Mouse (Mus musculus): Measurements from ENCODE around the gene Olfr875. TPM values are rescaled to one million over a fixed set of nuclear protein-coding genes. Genes with fewer than 3 reads are reported as not detected.

Gene Olfr875
- polyA plus RNA-seq (2012; rRNA removed) = not detected in 2 replicates

DNA sequence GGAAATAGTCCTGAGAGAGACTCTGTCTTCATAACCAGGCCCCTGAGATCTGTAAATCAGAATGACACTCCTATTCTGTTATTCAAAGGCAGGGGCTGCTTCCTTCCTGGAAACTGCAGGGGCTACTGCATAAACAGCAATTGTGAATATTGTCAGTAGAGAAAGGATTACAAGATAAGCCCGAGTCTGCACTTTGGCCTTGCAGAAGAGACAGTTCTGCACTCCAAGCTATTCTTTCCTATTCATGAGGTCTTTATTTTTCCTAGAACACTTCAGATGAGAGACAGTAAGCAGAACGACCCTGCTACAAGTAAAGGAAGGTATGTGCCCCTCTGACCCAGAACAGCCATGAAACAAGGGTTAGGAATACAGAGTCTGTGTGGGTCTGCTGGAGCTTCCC is at the start of gene Olfr875:
Gene Olfr875 (plus strand): TSS at position 99 of the 400 bp plus-strand sequence.

DNA sequence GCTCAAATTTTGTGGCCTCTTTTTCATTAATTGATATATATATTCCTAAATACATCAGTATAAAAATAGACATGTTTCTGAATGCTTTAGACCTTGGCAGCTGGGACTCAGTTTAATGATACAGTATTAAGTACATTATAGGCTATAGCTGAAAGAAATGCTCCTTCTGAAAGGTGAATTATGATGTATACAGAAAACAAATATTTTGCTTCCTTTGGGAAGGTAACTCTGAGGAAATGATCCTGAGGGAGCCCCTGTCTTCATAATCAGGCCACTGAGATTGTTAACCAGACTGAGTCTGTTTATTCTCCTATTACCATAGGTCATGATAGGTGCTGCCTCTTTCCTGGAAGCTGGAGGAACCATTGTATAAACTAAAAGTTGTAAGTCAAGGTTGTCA is 26.9 kb upstream of the Olfr875 start, which contains the start of gene Olfr874:
Gene Olfr874 (plus strand): TSS at position 301 of the 400 bp plus-strand sequence.

DNA sequence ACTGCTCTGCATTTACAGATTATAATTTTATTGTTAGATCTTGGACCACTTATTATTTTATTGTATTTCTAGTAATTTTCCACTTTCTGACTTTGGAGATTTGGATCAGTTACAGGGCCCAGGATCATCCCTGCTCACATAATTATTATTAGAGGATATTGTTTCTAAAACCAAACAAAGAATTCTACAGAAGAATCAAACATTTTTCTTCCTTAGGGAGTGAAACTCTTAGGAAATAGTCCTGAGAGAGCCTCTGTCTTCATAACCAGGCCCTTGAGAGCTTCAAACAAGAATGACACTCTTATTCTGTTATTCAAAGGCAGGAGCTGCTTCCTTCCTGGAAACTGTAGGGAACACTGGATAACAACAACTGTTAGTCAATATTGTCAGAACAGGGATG is 31.1 kb downstream of the Olfr875 start, which contains the start of gene Olfr876:
Gene Olfr876 (plus strand): TSS at position 301 of the 400 bp plus-strand sequence.

Other genes with a start within 250 kb of the Olfr875 start
- 6.6 and 7.5 TPM in 2 replicates for gene Esam, start 243.8 kb upstream of the Olfr875 start, polyA plus RNA-seq (2012; rRNA removed)
- gene Vsig2, start 232.6 kb upstream of the Olfr875 start, polyA plus RNA-seq (2012; rRNA removed) = 0.52 and 0.84 TPM in 2 replicates
- 6.7 and 8.0 TPM in 2 replicates for gene Nrgn, start 219.0 kb upstream of the Olfr875 start, polyA plus RNA-seq (2012; rRNA removed)
- gene Siae, start 216.2 kb upstream of the Olfr875 start, polyA plus RNA-seq (2012; rRNA removed) = 2.5 and 2.6 TPM in 2 replicates
- gene Spa17, start 158.1 kb upstream of the Olfr875 start, polyA plus RNA-seq (2012; rRNA removed) = 1.2 and 1.4 TPM in 2 replicates
- gene Tbrg1, start 114.5 kb upstream of the Olfr875 start, polyA plus RNA-seq (2012; rRNA removed) = 22.3 and 25.8 TPM in 2 replicates
- gene Panx3, start 102.6 kb upstream of the Olfr875 start, polyA plus RNA-seq (2012; rRNA removed) = not detected in 2 replicates
- gene Olfr160, start 55.6 kb upstream of the Olfr875 start, polyA plus RNA-seq (2012; rRNA removed) = not detected in 2 replicates
- gene Olfr874, start 26.8 kb upstream of the Olfr875 start, polyA plus RNA-seq (2012; rRNA removed) = not detected in 2 replicates
- gene Olfr876, start 31.2 kb downstream of the Olfr875 start, polyA plus RNA-seq (2012; rRNA removed) = not detected in 2 replicates
- gene Olfr877, start 82.4 kb downstream of the Olfr875 start, polyA plus RNA-seq (2012; rRNA removed) = not detected in 2 replicates
- not detected in 2 replicates for gene Olfr145, start 124.9 kb downstream of the Olfr875 start, polyA plus RNA-seq (2012; rRNA removed)
- not detected in 2 replicates for gene Olfr878, start 146.0 kb downstream of the Olfr875 start, polyA plus RNA-seq (2012; rRNA removed)
- not detected in 2 replicates for gene Olfr881, start 220.0 kb downstream of the Olfr875 start, polyA plus RNA-seq (2012; rRNA removed)